In the genomic region with DNA sequence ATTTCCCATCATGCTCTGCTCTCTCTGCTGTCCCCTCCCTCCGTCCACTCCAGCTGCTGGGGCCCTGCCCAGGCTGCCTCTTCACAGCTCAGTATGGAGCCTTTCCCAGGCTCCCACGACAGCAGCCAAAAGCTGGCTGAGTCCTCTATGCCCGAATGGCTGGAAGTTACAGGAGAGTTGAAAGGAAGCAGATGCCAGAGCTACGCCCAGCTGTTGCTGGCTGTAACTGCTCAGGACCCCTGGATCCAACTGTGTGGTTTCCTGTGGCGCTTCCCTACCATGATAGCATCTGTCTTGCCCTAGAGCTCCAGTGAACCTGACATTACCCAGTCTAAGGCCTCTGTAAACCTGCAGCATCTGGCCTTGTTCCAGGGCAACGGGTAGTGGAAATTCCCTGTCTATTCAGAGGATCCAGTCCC, we compare ENCODE assay signal across 7 mouse cellular contexts. TPM values are rescaled to one million over a fixed set of nuclear protein-coding genes. Genes with fewer than 3 reads are reported as not detected.
DNase-seq lines count a peak whose midpoint lies in the region; ATAC-seq and TF ChIP-seq lines count a peak whose summit lies in the region.

No protein-coding gene starts in this region.

- peak; percentile 78 for DNase-seq in lung, embryonic 14.5 days
- DNase-seq in lung, adult 18-20 months, result no peak
- peak; percentile 44 for DNase-seq in forelimb bud, embryonic 11.5 days (ENCODE audit: low read depth, low spot score)
- DNase-seq in neural tube, embryonic 10.5 days (ENCODE audit: extremely low spot score, low spot score), result peak; percentile 27
- no peak for DNase-seq in layer of hippocampus, adult 8-10 months (ENCODE audit: low spot score in 2 of 2)
- no peak for DNase-seq in layer of hippocampus, adult 9-10 months (ENCODE audit: low spot score)

- peak overlapping the region; percentile 61; the same call in 1 of the 2 replicates for H3K27ac ChIP-seq in lung, embryonic 14.5 days (ENCODE audit: low read depth)
- H3K27ac ChIP-seq in intestine, embryonic 15.5 days, result peak overlapping the region; percentile 29; the same call in 1 of the 2 replicates

- no peaks in the 10 kb centered on the region for H3K27me3 ChIP-seq in lung, embryonic 14.5 days (ENCODE audit: insufficient read depth, low read length)
- no peaks in the 10 kb centered on the region for H3K27me3 ChIP-seq in intestine, embryonic 15.5 days (replicated peaks)

- WGBS in lung, embryonic 14.5 days, result 28% methylated on average over 6 of the region's 6 CpGs
- WGBS in intestine, embryonic 15.5 days, result 26% methylated on average over 6 of the region's 6 CpGs

- H3K4me1 ChIP-seq in lung, embryonic 14.5 days (ENCODE audit: insufficient read depth), result no peaks in the 10 kb centered on the region
- H3K4me1 ChIP-seq in intestine, embryonic 15.5 days (replicated peaks), result 0 out of 2 replicates have a peak, but pooled peaks cover 7% of the 10 kb centered on the region

- TF ChIP-seq CTCF in lung, embryonic 14.5 days (IDR thresholded peaks at IDR 0.05; ENCODE audit: low read depth), result no peak

- H3K9me3 ChIP-seq in lung, embryonic 14.5 days (ENCODE audit: low read depth, low read length), result no peaks in the 10 kb centered on the region
- no peaks in the 10 kb centered on the region for H3K9me3 ChIP-seq in intestine, embryonic 15.5 days

- H3K4me3 ChIP-seq in lung, embryonic 14.5 days (ENCODE audit: low read depth, low read length), result no peak overlapping the region
- no peak overlapping the region for H3K4me3 ChIP-seq in intestine, embryonic 15.5 days (replicated peaks)

- H3K36me3 ChIP-seq in lung, embryonic 14.5 days (ENCODE audit: insufficient read depth), result no peaks in the 10 kb centered on the region
- no peaks in the 10 kb centered on the region for H3K36me3 ChIP-seq in intestine, embryonic 15.5 days

- peak; percentile 83; the same call in 1 of the 2 replicates for ATAC-seq in lung, embryonic 14.5 days (ENCODE audit: insufficient read depth)
- peak; percentile 74 for ATAC-seq in intestine, embryonic 15.5 days

- H3K4me2 ChIP-seq in lung, embryonic 14.5 days, result peak overlapping the region; percentile 35; the same call in 1 of the 2 replicates
- peak overlapping the region; percentile 7; the same call in 1 of the 2 replicates for H3K4me2 ChIP-seq in intestine, embryonic 15.5 days (replicated peaks)

- H3K9ac ChIP-seq in lung, embryonic 14.5 days, result 0 out of 2 replicates have a peak overlapping the region, but pooled peaks have one; percentile 14
- no peak overlapping the region for H3K9ac ChIP-seq in intestine, embryonic 15.5 days

RNA-seq across cellular contexts. Expression of a gene that starts 20.6 kb away (rescaled TPM):
- 0.57 and 1.0 TPM in 2 replicates for polyA plus RNA-seq in lung, embryonic 14.5 days (2014; fragmentation: Nextera tagmentation; extraction: Ambion mirVana)
- polyA plus RNA-seq in intestine, embryonic 15.5 days (2015; fragmentation: Nextera tagmentation; extraction: Ambion mirVana), result 1.7 and 1.8 TPM in 2 replicates
- under 1 TPM; 0.14 to 0.52 (median 0.38) TPM for total RNA-seq in layer of hippocampus, adult 8-10 months (2022)

Comparison
In these comparisons a context has a peak if more than half of its experiments do, and no peak if none do; other contexts are left out.
1. DNase-seq: peak in lung, embryonic 14.5 days (single experiment), forelimb bud, embryonic 11.5 days (single experiment) and neural tube, embryonic 10.5 days (single experiment); none in lung, adult 18-20 months (0 of 2), layer of hippocampus, adult 8-10 months (0 of 2) and layer of hippocampus, adult 9-10 months (single experiment).